Mouse (Mus musculus) midbrain, embryonic 12.5 days (tissue): ENCODE data around the gene Btbd35f1. TPM values are rescaled to one million over a fixed set of nuclear protein-coding genes. Genes with fewer than 3 reads are reported as not detected.
"Not testable (repeated sequence)": the region's sequence is repeated elsewhere in the genome, so short reads cannot be mapped to it uniquely, and the experiment has no call there.

Experiments used
- ATAC-seq: fragments of 200-750 bp; cut with Nextera tagmentation; 2 replicates; pipeline ENCODE4 v1.8.0; 2017; ENCODE audit warnings: low read depth, moderate TSS enrichment, moderate library complexity; ENCODE audit not compliant: low FRiP score
- H3K27ac ChIP-seq: fragments of 300-500 bp; sonication (generic); replicated peaks from 2 replicates; pipeline ENCODE4 v1.5.1; 2016; ENCODE audit warnings: mild to moderate bottlenecking
- H3K27me3 ChIP-seq: fragments of 300-500 bp; sonication (generic); 2 replicates; pipeline ENCODE4 v1.6.1; 2016; ENCODE audit warnings: mild to moderate bottlenecking
- H3K36me3 ChIP-seq: fragments of 300-500 bp; sonication (generic); 2 replicates; pipeline ENCODE4 v1.6.1; 2016
- H3K4me1 ChIP-seq: fragments of 300-500 bp; sonication (generic); 2 replicates; pipeline ENCODE4 v1.6.1; 2016
- H3K4me2 ChIP-seq: fragments of 300-500 bp; sonication (generic); replicated peaks from 2 replicates; pipeline ENCODE4 v1.6.1; 2016; ENCODE audit warnings: mild to moderate bottlenecking, moderate library complexity
- H3K4me3 ChIP-seq: fragments of 300-500 bp; sonication (generic); 2 replicates; pipeline ENCODE4 v1.5.1; 2016; ENCODE audit warnings: mild to moderate bottlenecking
- H3K9ac ChIP-seq: fragments of 300-500 bp; sonication (generic); replicated peaks from 2 replicates; pipeline ENCODE4 v1.6.1; 2016; ENCODE audit warnings: mild to moderate bottlenecking, moderate library complexity
- H3K9me3 ChIP-seq: fragments of 300-500 bp; sonication (generic); 2 replicates; pipeline ENCODE4 v1.6.1; 2016; ENCODE audit warnings: mild to moderate bottlenecking
- WGBS: fragments of 180-500 bp; shearing (Covaris S2); methylation state at CpG from one replicate; pipeline ENCODE4 v1.1.7; 2016; 5-methylcytosine and 5-hydroxymethylcytosine counted together
- polyA plus RNA-seq: library from polyadenylated mRNA; unstranded; fragments of >200 nt; fragmentation: Nextera tagmentation; extraction: Ambion mirVana; gene quantifications from 2 replicates; pipeline ENCODE4 v1.2.1, GENCODE M21; 2016

Btbd35f1 gene
- not detected in 2 replicates for polyA plus RNA-seq

- H3K36me3 ChIP-seq, H3K27me3 ChIP-seq, H3K9me3 ChIP-seq, H3K27ac ChIP-seq, H3K4me1 ChIP-seq, H3K9ac ChIP-seq, ATAC-seq, H3K4me3 ChIP-seq, H3K4me2 ChIP-seq: not testable (repeated sequence)
- no CpG with 5 or more reads among the region's 3 CpGs for WGBS
Measured at GRCm38 (mm10) chrX:32559755-32560154, at the start of gene Btbd35f1. Gene Btbd35f1, plus strand, starts transcription at chrX:32560055.

GRCm38 (mm10) chrX:32590878-32591542, 31.2 kb downstream of the Btbd35f1 start:
- H3K4me1 ChIP-seq, ATAC-seq: not testable (repeated sequence)
- 95% methylated on average over 1 of the region's 1 CpGs for WGBS

DNA sequence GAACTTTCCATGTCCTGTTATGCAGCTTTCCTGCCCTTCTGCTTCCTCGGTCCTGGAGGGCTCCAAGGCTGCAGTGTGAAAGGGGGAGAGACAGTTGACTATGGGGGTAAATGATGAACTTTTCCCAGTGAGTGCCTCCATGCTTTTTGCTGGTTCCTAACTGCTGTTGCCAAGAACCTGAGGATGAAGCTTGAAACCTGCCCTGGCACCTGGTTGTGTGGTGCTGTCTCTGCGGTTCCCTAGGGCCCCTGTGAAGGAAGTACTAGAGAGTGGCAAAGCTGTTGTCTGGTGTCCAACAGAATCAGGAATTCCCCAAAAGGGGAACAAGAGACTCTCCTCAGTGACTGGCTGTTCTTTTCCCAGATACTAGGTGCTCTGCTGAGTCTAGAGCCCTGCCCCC, 41.2 kb downstream of the Btbd35f1 start:
- not testable (repeated sequence) for H3K36me3 ChIP-seq, H3K9ac ChIP-seq, ATAC-seq, H3K4me2 ChIP-seq, H3K4me1 ChIP-seq, H3K27me3 ChIP-seq, H3K27ac ChIP-seq, H3K4me3 ChIP-seq
- WGBS = 82% methylated on average over 1 of the region's 2 CpGs
- peaks cover 14% of the 10 kb centered on the region for H3K9me3 ChIP-seq

More at GRCm38 (mm10) chrX:32590878-32591542, 31.2 kb downstream of the Btbd35f1 start:
- H3K36me3 ChIP-seq, H3K4me3 ChIP-seq, H3K27me3 ChIP-seq, H3K4me2 ChIP-seq, H3K9ac ChIP-seq, H3K27ac ChIP-seq, H3K9me3 ChIP-seq: not testable (repeated sequence)

DNA sequence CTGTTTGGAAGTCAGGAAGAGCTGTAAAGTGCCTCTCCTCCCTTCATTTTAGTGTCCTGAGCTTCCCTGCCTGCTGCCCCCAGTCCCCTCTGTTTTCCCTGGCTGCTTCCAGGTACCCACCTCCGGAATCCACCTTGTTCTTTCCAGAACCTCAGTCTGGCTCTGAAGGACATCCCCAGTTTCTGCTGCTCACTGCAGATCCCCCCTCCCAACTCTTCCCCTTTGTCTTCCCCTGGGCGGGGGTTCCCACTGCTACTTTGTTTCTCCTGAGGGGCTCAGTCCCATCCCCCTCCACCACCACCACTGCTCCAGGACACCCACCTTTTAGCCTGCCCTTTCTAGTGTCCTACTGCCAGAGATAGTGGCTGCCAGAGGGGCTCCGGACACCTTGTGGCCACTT, 41.6 kb downstream of the Btbd35f1 start:
- H3K27me3 ChIP-seq, H3K36me3 ChIP-seq, H3K27ac ChIP-seq, H3K9ac ChIP-seq, H3K4me3 ChIP-seq, ATAC-seq, H3K4me2 ChIP-seq, H3K4me1 ChIP-seq: not testable (repeated sequence)
- WGBS = 81% methylated on average over 3 of the region's 3 CpGs
- H3K9me3 ChIP-seq = peaks cover 14% of the 10 kb centered on the region

Other genes starting within 250 kb of the Btbd35f1 start
- gene Gm5926, start 90.7 kb downstream of the Btbd35f1 start, polyA plus RNA-seq = not detected in 2 replicates
- not detected in 2 replicates for gene Btbd35f21, start 166.1 kb downstream of the Btbd35f1 start, polyA plus RNA-seq